Mouse (Mus musculus) forebrain, embryonic 16.5 days (tissue): ENCODE results near the gene Rfxank. TPM values are rescaled to one million over a fixed set of nuclear protein-coding genes. Genes with fewer than 3 reads are reported as not detected.

Source experiments
- ATAC-seq: fragments of 200-750 bp; cut with Nextera tagmentation; 2 replicates; pipeline ENCODE4 v1.8.0; 2017; ENCODE audit warnings: mild to moderate bottlenecking, moderate library complexity
- H3K27ac ChIP-seq: fragments of 300-500 bp; sonication (generic); 2 replicates; pipeline ENCODE4 v1.5.1; 2014; ENCODE audit warnings: low read length, control low read depth
- H3K27me3 ChIP-seq: fragments of 300-500 bp; sonication (generic); replicated peaks from 2 replicates; pipeline ENCODE4 v1.6.1; 2014; ENCODE audit warnings: low read length; ENCODE audit not compliant: control insufficient read depth, insufficient read depth
- H3K36me3 ChIP-seq: fragments of 300-500 bp; sonication (generic); 2 replicates; pipeline ENCODE4 v1.6.1; 2014; ENCODE audit not compliant: control insufficient read depth, insufficient read depth
- H3K4me1 ChIP-seq: fragments of 300-500 bp; sonication (generic); replicated peaks from 2 replicates; pipeline ENCODE4 v1.6.1; 2014; ENCODE audit warnings: low read length; ENCODE audit not compliant: control insufficient read depth, insufficient read depth
- H3K4me2 ChIP-seq: fragments of 300-500 bp; sonication (generic); 2 replicates; pipeline ENCODE4 v1.6.1; 2014; ENCODE audit warnings: mild to moderate bottlenecking, low read length, control low read depth
- H3K4me3 ChIP-seq: fragments of 300-500 bp; sonication (generic); replicated peaks from 2 replicates; pipeline ENCODE4 v1.5.1; 2014; ENCODE audit warnings: mild to moderate bottlenecking, low read length, control low read depth
- H3K9ac ChIP-seq: fragments of 300-500 bp; sonication (generic); replicated peaks from 2 replicates; pipeline ENCODE4 v1.6.1; 2014; ENCODE audit warnings: low read depth, low read length, control low read depth
- H3K9me3 ChIP-seq: fragments of 300-500 bp; sonication (generic); 2 replicates; pipeline ENCODE4 v1.6.1; 2016; ENCODE audit warnings: low read length; ENCODE audit not compliant: control insufficient read depth
- WGBS: fragments of 180-500 bp; shearing (Covaris S2); extraction: QIAGEN DNeasy Blood & Tissue Kit; methylation state at CpG from one replicate; pipeline ENCODE4 v1.1.7; 2014; 5-methylcytosine and 5-hydroxymethylcytosine counted together
- polyA plus RNA-seq: library from polyadenylated mRNA; unstranded; fragments of >200 nt; fragmentation: Nextera tagmentation; extraction: Ambion mirVana; gene quantifications from 2 replicates; pipeline ENCODE4 v1.2.1, GENCODE M21; 2015

Rfxank gene
- polyA plus RNA-seq, 1 experiment from 2014 or later = 14.4 TPM

GRCm38 (mm10) chr8:70131166-70131883 lies 7.6 kb downstream of the Rfxank start, which contains the start of gene Nr2c2ap:
Gene Nr2c2ap (plus strand): TSS chr8:70131333.
- WGBS = under 1% methylated on average over 37 of the region's 37 CpGs
- Histone ChIP-seq H3K9ac (peak within 1 kb of the TSS; percentile 63), H3K4me1 (peaks cover 30% of the 10 kb centered on the region), H3K36me3 (peaks cover 15% of the 10 kb centered on the region), H3K4me3 (peak within 1 kb of the TSS; percentile 80), H3K27ac (peak within 1 kb of the TSS; percentile 71), H3K9me3 (no peaks in the 10 kb centered on the region), H3K27me3 (no peaks in the 10 kb centered on the region), H3K4me2 (peak within 1 kb of the TSS; percentile 61)
- ATAC-seq = peak; percentile 85

- no peaks in the 10 kb centered on the region for H3K9me3 ChIP-seq
- peak overlapping the region; percentile 71 for H3K27ac ChIP-seq
- H3K9ac ChIP-seq = no peak overlapping the region
- H3K4me3 ChIP-seq = no peak overlapping the region
- H3K4me2 ChIP-seq = no peak overlapping the region
- H3K36me3 ChIP-seq = peaks cover 9% of the 10 kb centered on the region
- no peak for ATAC-seq
- H3K4me1 ChIP-seq = peaks cover 30% of the 10 kb centered on the region
- no peaks in the 10 kb centered on the region for H3K27me3 ChIP-seq
- WGBS = 92% methylated on average over 3 of the region's 3 CpGs
These were observed 8.9 kb downstream of the Rfxank start for GRCm38 (mm10) chr8:70130066-70130465.

- H3K36me3 ChIP-seq = peaks cover 4% of the 10 kb centered on the region
- H3K4me1 ChIP-seq = peaks cover 30% of the 10 kb centered on the region
- 37% methylated on average over 9 of the region's 9 CpGs for WGBS
- H3K9me3 ChIP-seq = no peaks in the 10 kb centered on the region
- ATAC-seq = peak; percentile 68
- H3K4me2 ChIP-seq = no peak overlapping the region
- H3K27me3 ChIP-seq = no peaks in the 10 kb centered on the region
- no peak overlapping the region for H3K9ac ChIP-seq
- peak overlapping the region; percentile 71 for H3K27ac ChIP-seq
- H3K4me3 ChIP-seq = no peak overlapping the region
These were observed 9.5 kb downstream of the Rfxank start for GRCm38 (mm10) chr8:70129309-70129952.

DNA sequence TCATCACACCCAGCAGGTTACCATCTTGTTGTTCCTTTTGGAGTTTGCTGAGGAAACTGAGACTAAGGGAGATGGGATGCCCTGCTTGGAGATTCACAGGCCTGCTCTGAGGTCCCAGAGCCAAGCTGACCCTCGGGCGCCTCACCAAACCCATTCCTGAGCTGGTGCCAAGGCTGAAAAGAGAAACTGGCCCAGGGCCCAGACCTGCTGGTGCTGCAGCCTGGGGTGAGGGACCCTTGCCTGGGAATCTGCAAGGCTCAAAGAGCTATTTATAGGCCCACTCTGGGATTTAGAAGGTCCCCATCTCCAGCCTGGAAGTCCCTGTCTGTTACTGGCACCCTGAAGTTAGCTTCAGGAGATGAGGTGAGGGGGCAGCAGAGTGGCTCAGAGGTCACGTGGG lies 10.5 kb downstream of the Rfxank start:
- H3K36me3 ChIP-seq = no peaks in the 10 kb centered on the region
- H3K27ac ChIP-seq = peak overlapping the region; percentile 71
- H3K9ac ChIP-seq = 0 out of 2 replicates have a peak overlapping the region, but pooled peaks have one; percentile 4
- 36% methylated on average over 3 of the region's 3 CpGs for WGBS
- H3K27me3 ChIP-seq = no peaks in the 10 kb centered on the region
- H3K4me3 ChIP-seq = no peak overlapping the region
- ATAC-seq = peak; percentile 24; the same call in 1 of the 2 replicates
- peaks cover 30% of the 10 kb centered on the region for H3K4me1 ChIP-seq
- no peak overlapping the region for H3K4me2 ChIP-seq
- H3K9me3 ChIP-seq = no peaks in the 10 kb centered on the region

GRCm38 (mm10) chr8:70124992-70125391 lies 14.0 kb downstream of the Rfxank start:
- Histone ChIP-seq H3K9me3 (no peaks in the 10 kb centered on the region), H3K4me1 (peaks cover 19% of the 10 kb centered on the region), H3K4me2 (no peak overlapping the region), H3K27me3 (no peaks in the 10 kb centered on the region), H3K27ac (no peak overlapping the region), H3K36me3 (no peaks in the 10 kb centered on the region), H3K4me3 (no peak overlapping the region), H3K9ac (no peak overlapping the region)
- 65% methylated on average over 8 of the region's 8 CpGs for WGBS
- ATAC-seq = no peak

- Histone ChIP-seq H3K4me3 (no peak overlapping the region), H3K27me3 (no peaks in the 10 kb centered on the region), H3K36me3 (no peaks in the 10 kb centered on the region), H3K4me1 (peaks cover 11% of the 10 kb centered on the region), H3K4me2 (no peak overlapping the region), H3K9me3 (no peaks in the 10 kb centered on the region), H3K9ac (no peak overlapping the region), H3K27ac (no peak overlapping the region)
- ATAC-seq = no peak
- WGBS = 56% methylated on average over 2 of the region's 2 CpGs
These were observed 16.1 kb downstream of the Rfxank start for GRCm38 (mm10) chr8:70122863-70123262.

DNA sequence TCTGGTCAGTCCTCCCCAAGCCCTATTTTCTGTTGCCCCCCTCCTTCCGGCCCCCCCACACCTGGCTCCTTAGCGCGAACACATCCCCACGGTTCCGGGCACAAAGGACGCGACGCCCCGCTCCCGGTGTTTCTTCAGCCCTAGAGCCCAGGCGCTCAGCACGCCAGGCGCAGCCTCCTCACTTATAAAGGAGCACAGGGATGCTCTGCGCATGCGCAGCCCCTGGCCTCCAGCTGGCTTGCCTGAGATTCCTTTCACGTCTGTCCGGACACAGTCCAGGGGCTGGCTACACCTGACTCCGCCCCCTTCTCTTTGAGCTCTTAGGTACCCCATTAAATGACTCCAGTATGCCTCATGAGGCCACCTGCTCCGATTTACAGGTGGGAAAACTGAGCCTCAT lies 18.3 kb downstream of the Rfxank start, which contains the start of gene Ncan:
TSS of gene Ncan (minus strand) at position 207 of the 400 bp plus-strand sequence.
- peaks cover 27% of the 10 kb centered on the region for H3K4me1 ChIP-seq
- H3K9me3 ChIP-seq = no peaks in the 10 kb centered on the region
- H3K36me3 ChIP-seq = peaks cover 6% of the 10 kb centered on the region; the same call in 1 of the 2 replicates
- ATAC-seq = peak; percentile 55
- peak within 1 kb of the TSS; percentile 86 for H3K9ac ChIP-seq
- peak within 1 kb of the TSS; percentile 93 for H3K27ac ChIP-seq
- H3K4me2 ChIP-seq = peak within 1 kb of the TSS; percentile 80
- no peaks in the 10 kb centered on the region for H3K27me3 ChIP-seq
- WGBS = under 1% methylated on average over 19 of the region's 19 CpGs
- peak within 1 kb of the TSS; percentile 76 for H3K4me3 ChIP-seq

DNA sequence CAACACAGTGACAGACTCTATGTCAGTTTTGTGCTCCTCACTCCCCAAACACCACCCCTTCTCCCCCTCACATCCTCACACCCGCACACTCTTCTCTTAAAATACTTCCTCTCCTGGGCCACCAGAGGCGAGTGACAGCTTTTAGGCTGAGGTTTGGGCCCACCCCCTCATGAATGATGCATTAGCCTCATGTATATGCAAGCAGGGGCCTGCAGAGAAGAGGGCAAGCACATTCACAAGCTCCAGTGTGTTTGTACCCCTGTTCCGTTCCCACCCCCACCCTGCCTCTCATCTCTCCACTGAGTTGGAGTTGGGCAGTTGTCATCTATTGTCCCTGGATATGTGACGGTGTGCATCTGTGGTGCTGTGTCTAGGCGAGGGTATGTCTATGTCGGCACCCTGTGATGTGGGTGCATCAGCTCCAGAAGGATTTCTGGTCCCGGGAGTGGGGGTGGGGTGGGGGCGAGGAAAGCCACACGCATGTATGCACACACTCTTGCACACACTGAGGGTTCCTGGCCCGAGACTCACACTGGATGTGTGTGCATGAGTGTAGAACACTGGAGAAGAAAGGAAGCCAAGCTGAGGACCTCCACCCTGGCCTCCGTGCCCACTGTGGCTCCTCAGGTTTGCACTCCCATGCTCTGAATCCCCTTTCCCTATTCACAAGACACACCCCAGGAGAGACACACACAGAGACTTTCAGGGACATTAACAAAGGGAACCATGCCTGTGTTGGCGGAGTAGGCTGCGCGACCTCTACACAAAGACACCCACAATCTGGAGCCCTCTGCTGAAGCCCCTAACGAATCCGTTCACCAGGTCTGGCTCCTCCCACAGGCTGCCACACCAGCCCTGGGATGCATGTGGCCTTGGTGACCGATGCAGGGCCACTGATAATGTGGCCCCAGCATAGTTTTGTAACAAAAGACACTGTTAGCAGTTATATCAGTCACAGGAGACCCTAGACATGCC lies 19.9 kb downstream of the Rfxank start:
- H3K9ac ChIP-seq = peak overlapping the region; percentile 86
- peaks cover 16% of the 10 kb centered on the region; the same call in 1 of the 2 replicates for H3K36me3 ChIP-seq
- peaks cover 35% of the 10 kb centered on the region for H3K4me1 ChIP-seq
- H3K27me3 ChIP-seq = no peaks in the 10 kb centered on the region
- 0% methylated on average over 17 of the region's 17 CpGs for WGBS
- H3K4me3 ChIP-seq = peak overlapping the region; percentile 76
- no peaks in the 10 kb centered on the region for H3K9me3 ChIP-seq
- peak overlapping the region; percentile 80 for H3K4me2 ChIP-seq
- ATAC-seq = peak; percentile 91
- peak overlapping the region; percentile 93 for H3K27ac ChIP-seq
